Mouse (Mus musculus): ENCODE measurements at regions not wholly inside any gene's neighbourhood (a gene's known extent, or its start where the extent isn't known, plus 50 kb on each side); places are given as distances from the start of the nearest gene placed in this dataset.

DNA sequence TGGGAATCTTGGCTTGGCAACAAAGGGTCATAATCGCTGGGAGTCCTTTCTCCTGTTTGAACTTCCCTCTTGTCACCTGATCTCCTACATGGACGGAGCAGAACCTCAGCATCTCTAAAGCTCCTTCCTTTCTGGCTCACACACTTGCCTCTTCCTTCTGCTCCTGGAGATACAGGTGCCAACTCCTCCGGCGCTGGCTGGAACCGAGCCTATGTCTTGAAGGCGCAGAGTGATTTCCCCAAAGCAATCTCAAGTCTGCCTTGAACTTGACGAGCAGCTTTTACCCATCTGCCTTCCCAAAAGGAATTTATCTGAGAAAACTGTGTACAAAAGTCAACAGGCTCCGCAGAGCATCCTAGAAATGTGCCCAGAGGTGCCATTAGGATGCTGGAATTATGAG, 108.4 kb upstream of the Sall1 start:
- Histone ChIP-seq H3K27me3 (ENCODE audit: control insufficient read depth, insufficient read depth, low read length) (0 out of 2 replicates have a peak, but pooled peaks cover 1% of the 10 kb centered on the region), H3K79me2 (replicated peaks; ENCODE audit: control insufficient read depth, insufficient read depth, low read length) (no peaks in the 10 kb centered on the region), H3K27ac (no peak overlapping the region), H3K9ac (ENCODE audit: low read depth, low read length) (no peak overlapping the region), H3K36me3 (ENCODE audit: control insufficient read depth, insufficient read depth, low read length) (no peaks in the 10 kb centered on the region), H3K4me1 (ENCODE audit: control insufficient read depth, insufficient read depth, low read length) (no peaks in the 10 kb centered on the region), H3K4me3 (no peak overlapping the region)
- no peak for DNase-seq
- WGBS, result 48% methylated on average over 8 of the region's 8 CpGs
- TF ChIP-seq CTCF (IDR thresholded peaks at IDR 0.05) (no peak), POLR2A (IDR thresholded peaks at IDR 0.05; ENCODE audit: insufficient read depth, low read depth, low read length) (no peak), EP300 (IDR thresholded peaks at IDR 0.05; ENCODE audit: insufficient read depth, low read depth, low read length) (no peak)
- intact Hi-C loops (cut with DNase I), result no loop called here

DNA sequence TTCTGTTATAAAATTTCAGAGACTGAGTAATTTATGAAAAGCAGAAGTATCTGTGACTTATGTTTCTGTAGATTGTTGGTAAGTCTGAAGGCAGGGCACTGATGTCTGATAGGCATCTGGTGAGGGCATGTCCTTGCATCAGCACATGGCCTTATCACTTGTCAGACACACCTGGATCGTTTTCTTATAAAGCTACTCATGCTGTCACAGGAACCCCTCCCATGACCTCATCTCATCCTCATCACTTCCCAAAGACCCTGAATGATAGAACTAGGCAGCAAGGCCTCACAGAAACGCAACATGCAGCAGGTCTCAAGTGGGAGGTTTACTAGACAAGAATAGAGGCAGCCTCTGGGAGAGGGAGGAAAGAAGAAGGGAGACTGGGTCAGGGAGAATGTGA, 107.0 kb upstream of the Sall1 start:
- Histone ChIP-seq H3K4me1 (ENCODE audit: control insufficient read depth, insufficient read depth, low read length) (no peaks in the 10 kb centered on the region), H3K27ac (no peak overlapping the region), H3K36me3 (ENCODE audit: control insufficient read depth, insufficient read depth, low read length) (no peaks in the 10 kb centered on the region), H3K27me3 (ENCODE audit: control insufficient read depth, insufficient read depth, low read length) (0 out of 2 replicates have a peak, but pooled peaks cover 1% of the 10 kb centered on the region), H3K79me2 (replicated peaks; ENCODE audit: control insufficient read depth, insufficient read depth, low read length) (no peaks in the 10 kb centered on the region), H3K4me3 (no peak overlapping the region), H3K9ac (ENCODE audit: low read depth, low read length) (no peak overlapping the region)
- DNase-seq, result no peak
- TF ChIP-seq POLR2A (IDR thresholded peaks at IDR 0.05; ENCODE audit: insufficient read depth, low read depth, low read length) (no peak), EP300 (IDR thresholded peaks at IDR 0.05; ENCODE audit: insufficient read depth, low read depth, low read length) (no peak), CTCF (IDR thresholded peaks at IDR 0.05) (no peak)
- intact Hi-C loops (cut with DNase I), result no loop called here
- WGBS, result 61% methylated on average over 2 of the region's 2 CpGs

DNA sequence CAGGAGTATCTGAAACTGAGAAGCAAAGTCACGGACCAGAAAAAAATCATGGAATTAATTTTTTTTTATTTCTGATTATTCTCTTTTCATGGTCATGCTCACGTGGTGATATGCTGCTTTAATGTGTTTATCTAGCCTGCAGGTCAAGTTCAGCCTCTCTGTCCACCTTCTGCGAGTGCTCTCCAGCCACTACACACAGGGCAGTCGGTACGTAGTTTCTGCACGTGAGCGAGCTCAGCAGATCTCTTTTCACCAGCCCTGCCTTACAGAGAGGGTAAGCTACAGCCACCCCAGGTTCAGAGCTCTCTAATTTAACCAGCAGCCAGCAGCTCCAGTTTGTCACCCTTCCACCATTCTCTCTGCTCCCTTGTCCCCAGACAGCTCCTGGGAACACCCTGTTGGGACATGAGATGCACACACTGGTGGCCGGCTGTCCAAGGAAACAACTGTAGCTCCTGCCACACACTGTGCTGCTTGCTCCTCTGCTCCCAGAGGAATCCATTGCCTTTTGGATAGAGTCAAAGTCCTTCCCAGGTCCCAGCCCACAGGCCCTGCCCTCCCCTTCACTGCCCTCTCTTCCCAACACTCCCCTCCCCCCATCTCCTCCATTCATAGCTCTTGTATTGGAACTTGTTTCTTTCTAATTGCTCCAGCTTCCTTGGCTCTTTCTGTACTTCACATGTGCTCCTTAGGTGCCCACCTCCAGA, 97.7 kb upstream of the Sall1 start:
- no peaks in the 10 kb centered on the region for H3K36me3 ChIP-seq (ENCODE audit: control insufficient read depth, insufficient read depth, low read length)
- intact Hi-C loops (cut with DNase I), result no loop called here
- WGBS, result 68% methylated on average over 8 of the region's 8 CpGs

DNA sequence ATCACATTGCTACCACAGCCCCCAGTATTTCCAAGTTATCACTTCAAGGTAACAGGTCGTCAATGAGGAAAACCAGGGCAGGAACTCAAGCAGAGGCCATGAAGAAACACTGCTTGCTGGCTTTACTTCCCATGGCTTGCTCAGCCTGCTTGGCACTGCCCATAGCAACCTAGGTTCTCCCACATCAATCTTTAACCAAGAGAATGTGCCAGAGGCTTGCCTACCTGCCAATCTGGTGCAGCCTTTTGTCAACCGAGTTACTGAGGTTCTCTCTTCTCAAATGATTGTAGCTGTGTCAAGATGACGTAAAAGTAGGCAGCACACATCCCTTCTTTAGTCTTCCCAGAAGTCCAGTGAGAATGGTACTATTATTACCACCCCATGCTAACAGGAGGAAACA, 95.9 kb upstream of the Sall1 start:
- H3K27ac ChIP-seq, result no peak overlapping the region
- 56% methylated on average over 3 of the region's 3 CpGs for WGBS
- TF ChIP-seq POLR2A (IDR thresholded peaks at IDR 0.05; ENCODE audit: insufficient read depth, low read depth, low read length), result no peak
- TF ChIP-seq EP300 (IDR thresholded peaks at IDR 0.05; ENCODE audit: insufficient read depth, low read depth, low read length), result no peak
- TF ChIP-seq CTCF (IDR thresholded peaks at IDR 0.05), result no peak
- H3K36me3 ChIP-seq (ENCODE audit: control insufficient read depth, insufficient read depth, low read length), result no peaks in the 10 kb centered on the region
- H3K9ac ChIP-seq (ENCODE audit: low read depth, low read length), result no peak overlapping the region
- H3K79me2 ChIP-seq (replicated peaks; ENCODE audit: control insufficient read depth, insufficient read depth, low read length), result no peaks in the 10 kb centered on the region
- DNase-seq, result no peak
- intact Hi-C loops (cut with DNase I), result no loop called here
- no peaks in the 10 kb centered on the region for H3K4me1 ChIP-seq (ENCODE audit: control insufficient read depth, insufficient read depth, low read length)
- no peak overlapping the region for H3K4me3 ChIP-seq
- 0 out of 2 replicates have a peak, but pooled peaks cover 2% of the 10 kb centered on the region for H3K27me3 ChIP-seq (ENCODE audit: control insufficient read depth, insufficient read depth, low read length)

More for the DNA sequence above, 97.7 kb upstream of the Sall1 start:
- no peaks in the 10 kb centered on the region for H3K4me1 ChIP-seq (ENCODE audit: control insufficient read depth, insufficient read depth, low read length)
- TF ChIP-seq CTCF (IDR thresholded peaks at IDR 0.05) (no peak), EP300 (IDR thresholded peaks at IDR 0.05; ENCODE audit: insufficient read depth, low read depth, low read length) (no peak), POLR2A (IDR thresholded peaks at IDR 0.05; ENCODE audit: insufficient read depth, low read depth, low read length) (no peak)
- H3K9ac ChIP-seq (ENCODE audit: low read depth, low read length), result no peak overlapping the region
- no peaks in the 10 kb centered on the region for H3K79me2 ChIP-seq (replicated peaks; ENCODE audit: control insufficient read depth, insufficient read depth, low read length)
- H3K27me3 ChIP-seq (ENCODE audit: control insufficient read depth, insufficient read depth, low read length), result peaks cover 4% of the 10 kb centered on the region
- DNase-seq, result no peak
- H3K27ac ChIP-seq, result no peak overlapping the region
- H3K4me3 ChIP-seq, result no peak overlapping the region

DNA sequence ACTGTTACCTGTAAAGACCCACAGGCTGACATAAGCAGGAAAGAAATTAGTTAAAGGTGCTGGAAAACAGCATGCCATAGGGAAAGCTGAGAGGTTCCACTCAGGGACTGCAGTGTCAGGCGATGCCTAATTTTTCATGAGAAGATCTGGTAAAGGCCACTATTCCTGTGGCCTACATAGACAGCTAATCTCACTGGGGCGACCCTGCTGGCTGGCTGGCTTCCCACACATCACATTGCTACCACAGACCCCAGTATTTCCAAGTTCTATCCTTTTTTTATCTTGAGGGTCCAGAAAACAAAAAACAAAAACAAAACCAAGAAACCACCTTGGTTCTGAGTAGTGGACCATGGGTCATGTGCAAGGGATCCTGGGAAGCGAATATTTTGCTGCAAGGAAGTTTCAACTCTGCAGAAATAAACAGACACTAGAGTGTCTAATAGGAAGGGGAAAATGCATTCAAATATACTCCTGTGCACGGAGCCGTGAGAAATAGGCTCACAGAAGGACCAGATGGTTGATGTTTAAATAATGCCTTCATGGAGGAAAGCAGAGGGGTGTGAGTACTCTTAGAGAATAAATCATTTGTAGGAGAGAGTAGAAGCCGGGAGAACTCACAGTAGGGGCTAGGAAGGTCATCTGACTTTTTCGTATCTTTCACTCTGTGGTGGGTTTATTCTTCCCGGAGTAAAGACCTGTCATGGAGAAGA, 94.6 kb upstream of the Sall1 start:
- no peak overlapping the region for H3K9ac ChIP-seq (ENCODE audit: low read depth, low read length)
- intact Hi-C loops (cut with DNase I), result no loop called here
- H3K27me3 ChIP-seq (ENCODE audit: control insufficient read depth, insufficient read depth, low read length), result 0 out of 2 replicates have a peak, but pooled peaks cover 2% of the 10 kb centered on the region
- H3K79me2 ChIP-seq (replicated peaks; ENCODE audit: control insufficient read depth, insufficient read depth, low read length), result no peaks in the 10 kb centered on the region
- no peak overlapping the region for H3K4me3 ChIP-seq
- TF ChIP-seq EP300 (IDR thresholded peaks at IDR 0.05; ENCODE audit: insufficient read depth, low read depth, low read length) (no peak), CTCF (IDR thresholded peaks at IDR 0.05) (no peak), POLR2A (IDR thresholded peaks at IDR 0.05; ENCODE audit: insufficient read depth, low read depth, low read length) (no peak)
- no peaks in the 10 kb centered on the region for H3K4me1 ChIP-seq (ENCODE audit: control insufficient read depth, insufficient read depth, low read length)
- WGBS, result 83% methylated on average over 8 of the region's 8 CpGs
- no peak for DNase-seq
- H3K27ac ChIP-seq, result no peak overlapping the region
- no peaks in the 10 kb centered on the region for H3K36me3 ChIP-seq (ENCODE audit: control insufficient read depth, insufficient read depth, low read length)
